Mouse (Mus musculus): ENCODE measurements around the gene Tex13c2. TPM values are rescaled to one million over a fixed set of nuclear protein-coding genes. Genes with fewer than 3 reads are reported as not detected.

The Tex13c2 gene
- 0.19 TPM in 1 of 2 replicates, not detected in the other for polyA plus RNA-seq (2021; fragmentation: Nextera tagmentation)
- long read RNA-seq, experiment 1 = 0 reads
- long read RNA-seq, experiment 2 = 0 reads

DNA sequence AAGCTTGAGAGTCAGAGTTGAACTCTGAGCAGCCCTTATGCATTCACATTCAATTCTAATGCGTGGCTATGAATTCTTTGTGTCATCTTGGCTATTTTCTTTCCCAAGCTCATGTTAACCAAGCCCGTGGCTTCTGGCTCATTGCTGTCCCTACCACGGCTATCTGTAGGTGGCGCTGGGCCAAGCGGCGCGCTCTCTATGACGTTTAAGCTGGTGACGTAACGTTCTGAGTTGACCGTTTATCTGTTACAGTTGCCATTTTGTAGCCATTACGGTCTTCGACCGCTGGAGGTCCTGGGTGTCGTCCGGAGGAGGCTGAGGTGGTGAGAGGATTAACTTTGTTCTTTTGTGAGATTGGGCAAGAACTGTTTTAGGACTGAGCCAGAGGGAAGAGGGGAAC, at the start of gene Tex13c2:
Gene Tex13c2, plus strand, starts transcription at position 246 of the 400 bp plus-strand sequence.

DNA sequence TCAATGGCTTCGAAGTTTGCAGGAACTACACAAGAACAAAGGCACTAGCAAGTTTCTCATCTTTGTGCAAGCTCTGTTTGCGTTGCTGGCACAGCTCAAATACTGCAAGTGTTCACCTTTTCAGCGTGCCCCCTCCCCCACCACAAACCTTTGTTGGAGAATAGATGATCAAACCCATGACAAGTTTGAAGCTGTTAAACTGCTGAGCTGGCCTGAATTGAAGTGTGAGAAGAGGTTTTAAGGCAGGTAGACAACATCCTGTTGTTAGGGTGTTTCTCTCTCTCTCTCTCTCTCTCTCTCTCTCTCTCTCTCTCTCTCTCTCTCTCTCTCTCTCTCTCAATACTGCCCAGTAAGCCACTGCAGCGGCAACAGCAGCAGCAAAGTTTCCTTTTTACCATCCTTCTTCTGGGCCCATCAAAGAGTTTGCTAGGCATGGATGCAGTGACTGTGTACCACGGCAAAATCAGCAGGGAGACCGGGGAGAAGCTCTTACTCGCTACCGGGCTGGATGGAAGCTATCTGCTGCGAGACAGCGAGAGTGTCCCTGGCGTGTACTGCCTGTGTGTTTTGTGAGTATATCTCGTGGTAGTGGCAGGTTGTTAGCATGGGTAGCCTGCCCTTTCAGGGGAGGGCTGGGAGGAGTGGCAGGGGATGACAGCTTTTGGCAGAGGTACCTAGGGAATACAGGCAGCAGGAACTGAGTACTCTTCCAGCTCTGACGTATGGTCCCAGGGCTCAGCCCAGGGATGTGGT, 13.0 kb downstream of the Tex13c2 start, which contains the start of gene Sh2d1a:
Gene Sh2d1a, plus strand, starts transcription at position 163 of the 753 bp plus-strand sequence.

Other genes starting within 250 kb of the Tex13c2 start
- 1.4 and 2.4 TPM in 2 replicates for gene Sh2d1a, start 12.8 kb downstream of the Tex13c2 start, polyA plus RNA-seq (2021; fragmentation: Nextera tagmentation)

Measured in left cerebral cortex, adult 6 months (tissue).